Mouse (Mus musculus) mouse trophoblast stem cell (cell line): ENCODE results near the gene Rfxap.

ENCODE experiments used
- in situ Hi-C, 2 experiments: fragments of 300-500 bp; cut with MseI, MboI; formaldehyde crosslinking; loops; 2 replicates in 1 of 2; 3 replicates in 1 of 2; pipeline ENCODE4 v1.15.1; 2025

Rfxap gene

DNA sequence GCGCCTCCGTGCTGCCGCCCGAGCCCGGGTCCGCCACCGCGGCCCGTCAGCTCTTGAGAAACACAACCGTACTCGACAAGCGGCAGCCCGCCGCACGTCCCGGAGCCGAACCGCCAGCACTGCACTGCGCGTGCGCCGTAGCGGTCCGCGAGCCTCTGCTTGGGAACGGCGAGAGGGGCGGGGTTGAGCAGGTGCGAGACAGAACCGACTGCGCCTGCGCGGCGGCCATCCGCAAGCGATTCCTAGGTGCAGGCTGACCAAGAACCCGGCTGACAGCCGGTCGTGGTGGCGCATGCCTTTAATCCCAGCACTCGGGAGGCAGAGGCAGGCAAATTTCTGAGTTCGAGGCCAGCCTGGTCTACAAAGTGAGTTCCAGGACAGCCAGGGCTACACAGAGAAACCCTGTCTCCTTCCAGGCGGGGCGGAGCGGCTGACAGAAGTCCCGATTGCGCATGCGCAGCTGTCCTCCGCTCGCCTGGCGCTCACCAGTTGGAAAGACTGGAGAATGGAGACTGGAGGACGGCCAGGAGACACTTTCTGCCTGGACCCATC is at the start of gene Rfxap:
TSS of gene Rfxap (minus strand) at position 126 of the 552 bp plus-strand sequence.
- in situ Hi-C loops = no loop called here

DNA sequence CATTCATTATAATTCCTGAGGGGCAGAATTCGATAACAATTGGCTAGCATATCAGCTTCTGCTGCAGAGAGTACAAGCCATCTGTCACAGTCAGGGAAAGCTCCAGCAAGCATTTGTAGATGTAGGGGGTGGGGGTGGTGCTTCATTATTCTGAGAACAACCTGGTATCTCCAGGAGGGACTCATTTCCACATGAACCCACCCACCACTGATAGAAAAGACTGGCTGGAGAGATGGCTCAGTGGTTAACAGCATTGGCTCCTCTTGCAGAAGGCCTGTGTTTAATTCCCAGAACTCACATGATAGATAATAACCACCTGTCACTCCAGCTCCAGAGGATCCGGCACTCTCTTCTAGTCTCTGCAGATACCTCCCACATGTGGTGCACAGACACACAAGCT is 27.8 kb upstream of the Rfxap start:
- in situ Hi-C loops = no loop called here

GRCm38 (mm10) chr3:54832491-54832890 is 24.9 kb upstream of the Rfxap start:
- in situ Hi-C loops = no loop called here

GRCm38 (mm10) chr3:54822526-54822925 is 14.9 kb upstream of the Rfxap start:
- in situ Hi-C loops = no loop called here

- in situ Hi-C loops = loop anchor here (5.0 to 10.0 kb wide), 2 partner anchors 247 to 250 kb away; no protein-coding TSS in a partner anchor
Measured at GRCm38 (mm10) chr3:54815292-54815691, 7.7 kb upstream of the Rfxap start.

GRCm38 (mm10) chr3:54814622-54815021 is 7.0 kb upstream of the Rfxap start:
- in situ Hi-C loops = loop anchor here (5.0 to 10.0 kb wide), 2 partner anchors 248 to 250 kb away; no protein-coding TSS in a partner anchor

DNA sequence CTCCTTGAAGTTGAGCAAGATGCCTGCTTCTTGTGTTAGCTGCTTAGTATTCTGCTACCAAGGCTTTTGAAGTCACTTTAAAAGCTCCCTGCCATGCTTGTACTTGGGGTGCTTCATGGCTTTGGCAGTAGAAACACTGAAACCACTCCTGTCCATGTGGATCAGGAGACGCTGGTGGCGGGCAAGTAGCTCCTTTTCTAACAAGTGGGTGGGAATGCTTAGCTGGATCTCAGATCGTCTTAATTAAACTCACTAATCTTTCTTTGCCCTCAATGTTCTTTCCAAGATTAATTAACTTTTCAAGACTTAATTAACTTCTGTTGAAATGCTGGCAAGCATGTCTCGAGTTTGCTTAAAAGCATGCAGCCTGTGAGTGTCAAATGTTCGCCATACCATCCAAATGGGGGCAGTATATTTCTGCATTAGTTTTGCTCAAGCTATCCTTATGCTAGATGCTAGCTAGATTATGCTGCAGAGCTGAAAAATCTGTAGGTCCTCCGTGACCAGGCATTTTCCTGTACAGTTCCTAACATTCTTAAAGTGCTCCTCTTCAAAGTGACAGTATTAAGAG is 5.9 kb upstream of the Rfxap start:
- in situ Hi-C loops = loop anchor here in 1 of 2 experiments (10.0 kb wide), 1 partner anchor 251 kb away; no protein-coding TSS in a partner anchor

- in situ Hi-C loops = loop anchor here in 1 of 2 experiments (10.0 kb wide), 1 partner anchor 253 kb away; no protein-coding TSS in a partner anchor
Measured at GRCm38 (mm10) chr3:54811616-54812015, 4.0 kb upstream of the Rfxap start.

GRCm38 (mm10) chr3:54809111-54809510 is 1.5 kb upstream of the Rfxap start:
- in situ Hi-C loops = no loop called here

DNA sequence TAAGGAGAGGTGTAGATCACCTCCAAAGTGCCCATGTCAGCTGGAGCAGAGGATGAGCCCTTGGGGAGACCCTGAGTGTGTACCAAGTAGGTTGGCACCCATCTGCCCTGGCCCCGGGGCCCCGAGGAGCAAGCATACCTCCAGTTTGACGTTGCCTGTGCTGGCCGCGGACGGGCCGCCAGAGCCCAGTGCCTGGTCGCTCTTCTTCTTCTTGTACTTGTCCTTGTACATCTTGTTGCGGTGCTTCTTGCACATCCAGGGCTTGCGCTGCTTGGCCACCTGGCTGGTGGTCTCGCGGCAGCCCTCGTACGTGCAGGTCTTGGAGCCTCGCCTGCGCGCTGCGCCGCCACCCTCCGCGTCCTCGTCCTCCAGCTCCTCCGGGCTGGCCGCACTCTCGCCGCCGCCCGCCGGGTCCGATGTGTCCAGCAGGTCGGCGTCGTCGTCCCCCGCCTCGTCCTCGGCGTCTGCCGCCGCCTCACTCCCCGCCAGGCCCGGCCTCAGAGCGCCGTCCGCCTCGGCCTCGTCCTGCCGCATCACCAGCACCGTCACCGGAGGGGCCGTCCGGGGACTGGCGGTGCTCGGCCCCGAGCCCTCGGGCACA is 430 bp downstream of the Rfxap start:
- in situ Hi-C loops = no loop called here

- in situ Hi-C loops = no loop called here
Measured at GRCm38 (mm10) chr3:54803713-54804112, 3.9 kb downstream of the Rfxap start.

GRCm38 (mm10) chr3:54797211-54797610 is 10.4 kb downstream of the Rfxap start:
- in situ Hi-C loops = no loop called here

- in situ Hi-C loops = no loop called here
Measured at GRCm38 (mm10) chr3:54795806-54796205, 11.8 kb downstream of the Rfxap start.

GRCm38 (mm10) chr3:54795379-54795778 is 12.2 kb downstream of the Rfxap start:
- in situ Hi-C loops = no loop called here

GRCm38 (mm10) chr3:54793762-54794161 is 13.8 kb downstream of the Rfxap start:
- in situ Hi-C loops = no loop called here

DNA sequence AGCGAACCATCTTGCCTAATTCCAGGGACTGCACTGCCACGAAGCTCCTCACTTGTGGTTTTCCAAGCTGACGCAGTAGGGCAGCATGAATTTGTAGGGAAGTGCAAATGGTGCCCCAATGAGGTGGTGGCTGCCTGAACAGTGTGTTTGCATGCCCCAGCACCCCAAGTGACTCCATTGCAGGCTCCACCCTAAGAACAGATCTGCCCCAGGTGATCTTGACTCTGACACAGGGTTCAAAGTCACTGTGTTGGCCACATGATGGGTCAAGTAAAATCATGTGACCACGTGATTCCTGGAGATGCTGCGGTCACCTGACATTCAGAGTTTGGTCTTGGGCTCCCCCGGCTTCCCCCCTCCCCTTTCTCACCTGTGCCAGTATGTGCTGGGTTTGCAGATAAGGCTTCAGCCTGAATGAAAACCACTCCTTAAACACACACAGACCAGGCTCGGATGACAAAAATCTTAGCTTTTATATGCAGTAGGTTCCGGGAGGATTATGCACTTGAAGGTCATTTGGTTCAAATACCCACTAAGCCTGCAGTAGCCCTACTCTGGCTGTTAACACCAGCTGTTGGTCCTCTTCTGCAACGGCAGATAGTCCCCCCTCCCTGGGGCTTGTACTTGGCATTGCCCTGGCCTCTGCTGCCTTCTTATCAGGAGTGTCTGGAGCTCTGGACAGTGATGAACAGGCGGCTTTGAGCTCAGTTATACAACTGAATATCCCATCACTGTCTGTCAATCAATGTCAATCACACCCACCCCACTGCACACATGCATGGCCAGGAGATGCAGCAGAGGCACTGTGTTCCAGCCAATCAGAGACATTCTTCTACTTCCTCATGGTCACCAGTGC is 15.5 kb downstream of the Rfxap start:
- in situ Hi-C loops = no loop called here

DNA sequence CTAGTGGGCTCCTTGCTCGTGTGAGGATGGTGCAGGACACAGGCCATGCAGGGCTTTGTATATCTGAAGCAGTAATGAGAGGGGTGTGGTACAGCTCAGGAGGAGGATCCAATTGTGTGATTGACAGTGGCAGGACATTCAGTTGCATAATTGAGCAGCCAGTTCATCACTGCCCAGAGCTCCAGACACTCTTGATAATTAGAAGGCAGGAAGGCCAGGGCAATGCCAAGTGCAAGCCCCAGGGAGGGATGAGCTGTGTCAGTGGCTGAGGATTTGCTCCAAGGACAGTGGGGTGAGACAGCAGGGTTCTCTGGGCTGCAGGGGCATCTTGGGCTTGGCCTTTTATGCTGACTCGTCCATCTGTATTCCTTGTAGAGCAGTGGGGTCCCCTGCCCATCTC is 17.0 kb downstream of the Rfxap start:
- in situ Hi-C loops = no loop called here

DNA sequence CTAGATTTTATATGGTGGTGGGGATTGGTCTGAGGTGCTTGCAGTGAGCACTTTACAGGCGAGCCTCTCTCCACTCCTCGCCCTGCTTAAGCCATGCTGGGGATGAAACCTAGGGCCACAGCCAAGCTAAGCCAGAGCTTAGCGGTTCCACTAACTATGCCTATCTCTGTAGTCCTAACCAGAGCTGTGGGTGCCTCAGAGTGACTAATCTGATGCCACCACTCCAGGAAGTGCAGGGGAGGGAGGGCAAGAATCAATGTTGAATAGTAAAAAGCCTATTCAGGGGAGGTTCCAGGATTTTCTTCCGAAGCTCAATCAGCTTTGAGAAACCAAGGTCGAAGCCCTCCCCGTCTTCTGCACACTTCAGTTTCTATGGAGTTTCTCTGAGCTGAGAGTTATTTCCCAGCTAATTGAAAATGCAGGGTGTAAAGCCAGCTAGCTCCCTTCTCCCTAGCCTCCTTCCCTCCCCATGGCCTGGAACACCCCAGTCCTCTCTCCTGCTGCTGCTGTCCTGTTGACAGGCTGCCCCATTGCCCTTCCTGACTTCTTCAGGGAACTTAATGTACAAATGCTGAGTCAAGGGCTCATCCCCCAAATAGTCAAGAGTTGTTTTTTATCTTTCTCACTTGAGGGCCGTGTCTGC is 31.5 kb downstream of the Rfxap start:
- in situ Hi-C loops = no loop called here

GRCm38 (mm10) chr3:54773613-54774012 is 34.0 kb downstream of the Rfxap start:
- in situ Hi-C loops = no loop called here

- in situ Hi-C loops = no loop called here
Measured at GRCm38 (mm10) chr3:54769349-54770275, 38.0 kb downstream of the Rfxap start.

DNA sequence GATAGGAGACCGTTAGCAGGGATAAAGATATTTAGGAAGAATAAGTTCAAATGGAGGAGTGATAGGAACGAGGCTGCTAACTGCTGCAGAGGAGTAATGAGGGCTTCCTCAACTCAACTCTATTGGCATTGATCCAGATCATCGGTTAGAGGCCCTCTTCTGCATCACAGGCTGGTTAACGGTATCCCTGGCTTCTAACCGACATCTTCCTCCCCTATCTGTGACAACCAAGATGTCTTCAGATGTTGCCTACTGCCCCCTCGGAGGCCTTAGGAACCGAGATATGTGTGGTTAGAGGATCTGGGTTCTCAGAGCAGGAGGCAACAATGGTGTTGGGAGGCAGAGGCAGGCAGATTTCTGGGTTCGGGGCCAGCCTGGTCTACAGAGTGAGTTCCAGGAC is 39.0 kb downstream of the Rfxap start:
- in situ Hi-C loops = no loop called here
